28 mouse cellular contexts compared by ENCODE assay signal in the genomic region with DNA sequence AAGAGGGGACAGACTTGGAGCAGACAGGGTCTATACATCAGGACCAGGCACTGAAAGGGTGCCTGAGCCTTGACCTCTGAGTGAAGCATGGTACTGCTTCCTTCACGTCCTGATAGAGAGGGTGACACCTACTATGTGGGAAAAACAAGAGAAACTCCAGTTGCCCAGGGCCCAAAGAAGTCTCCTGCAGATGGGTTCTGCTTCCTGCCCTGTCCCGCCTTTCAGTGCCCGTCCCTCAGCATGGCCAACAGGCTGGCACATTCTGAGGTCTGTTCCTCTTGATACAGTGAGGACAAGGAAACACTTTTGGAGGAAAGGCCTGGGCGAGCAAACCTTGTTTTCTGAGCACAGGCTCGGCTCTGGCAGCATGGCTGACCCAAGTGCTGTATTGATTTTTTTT. TPM values are rescaled to one million over a fixed set of nuclear protein-coding genes. Genes with fewer than 3 reads are reported as not detected.
DNase-seq lines count a peak whose midpoint lies in the region; ATAC-seq and TF ChIP-seq lines count a peak whose summit lies in the region.
"Had no signal": no experiment of that assay in that cellular context is flagged by ENCODE, and none has a peak within 500 bp of the region (broad histone marks: within the 10 kb centered on the region; RNA-seq: fewer than 3 reads in every experiment).

No protein-coding gene starts in this region.

- no peak for TF ChIP-seq CTCF in heart, adult 2 months (IDR thresholded peaks at IDR 0.05)
- TF ChIP-seq CTCF in stomach, postnatal 0 days (IDR thresholded peaks at IDR 0.05; ENCODE audit: low read depth) = no peak

- H3K27me3 ChIP-seq in heart, adult 2 months (ENCODE audit: control insufficient read depth, insufficient read depth, low read length) = 0 out of 2 replicates have a peak, but pooled peaks cover 1% of the 10 kb centered on the region
- no peaks in the 10 kb centered on the region for H3K27me3 ChIP-seq in stomach, postnatal 0 days (ENCODE audit: control insufficient read depth, insufficient read depth, low read length)
- H3K27me3 ChIP-seq: forebrain, embryonic 15.5 days had no signal

- H3K27ac ChIP-seq in heart, adult 2 months = no peak overlapping the region
- H3K27ac ChIP-seq in macrophage = peak overlapping the region; percentile 98
- H3K27ac ChIP-seq in stomach, postnatal 0 days (replicated peaks) = no peak overlapping the region
- H3K27ac ChIP-seq: embryonic facial prominence, embryonic 10.5 days; embryonic facial prominence, embryonic 12.5 days; forebrain, embryonic 13.5 days; forebrain, embryonic 15.5 days had no signal

- no peak for TF ChIP-seq EP300 in heart, adult 2 months (IDR thresholded peaks at IDR 0.05; ENCODE audit: insufficient read depth, low read depth, low read length)
- no peak for TF ChIP-seq EP300 in stomach, postnatal 0 days (optimal IDR thresholded peaks at IDR 0.05)

- H3K4me1 ChIP-seq in heart, adult 2 months (ENCODE audit: control insufficient read depth, insufficient read depth, low read length) = no peaks in the 10 kb centered on the region
- H3K4me1 ChIP-seq in stomach, postnatal 0 days (replicated peaks; ENCODE audit: control insufficient read depth, insufficient read depth) = no peaks in the 10 kb centered on the region
- H3K4me1 ChIP-seq: embryonic facial prominence, embryonic 10.5 days; embryonic facial prominence, embryonic 12.5 days; forebrain, embryonic 13.5 days; forebrain, embryonic 15.5 days had no signal

- no peak overlapping the region for H3K4me2 ChIP-seq in stomach, postnatal 0 days (replicated peaks; ENCODE audit: low read depth)
- H3K4me2 ChIP-seq: embryonic facial prominence, embryonic 12.5 days; forebrain, embryonic 13.5 days; forebrain, embryonic 15.5 days had no signal

- no peak overlapping the region for H3K9ac ChIP-seq in heart, adult 2 months (ENCODE audit: low read depth, low read length)
- no peak overlapping the region for H3K9ac ChIP-seq in stomach, postnatal 0 days (ENCODE audit: low read length)
- H3K9ac ChIP-seq: embryonic facial prominence, embryonic 12.5 days; forebrain, embryonic 13.5 days; forebrain, embryonic 15.5 days; forebrain, postnatal 0 days had no signal

- TF ChIP-seq POLR2A in heart, adult 2 months (IDR thresholded peaks at IDR 0.05; ENCODE audit: insufficient read depth, low read depth, low read length) = no peak; the same call in 1 of the 2 replicates

- peak; percentile 95 for DNase-seq in heart, adult 11 months
- DNase-seq in heart, postnatal 14 days = no peak
- peak; percentile 21 to 22 for DNase-seq in heart, adult 2 months
- DNase-seq in heart, postnatal 36 days = no peak
- DNase-seq in thymus, postnatal 14 days = no peak
- no peak for DNase-seq in stomach, postnatal 0 days (ENCODE audit: low spot score)
- DNase-seq: adrenal gland, adult 2 months; adrenal gland, postnatal 10 days; adrenal gland, postnatal 25 days; B cell, adult 2 months; cerebellum, adult 11 months; cerebellum, adult 18-20 months; cerebellum, adult 8-10 months; cerebellum, adult 9-11 months; cerebellum, postnatal 14 days; cerebellum, postnatal 36 days; embryo, embryonic 11 days; forebrain, postnatal 0 days had no signal

- no peaks in the 10 kb centered on the region for H3K79me2 ChIP-seq in heart, adult 2 months (replicated peaks; ENCODE audit: control insufficient read depth, insufficient read depth, low read length)
- peaks cover 94% of the 10 kb centered on the region for H3K79me2 ChIP-seq in macrophage (ENCODE audit: inconsistent target)

- ATAC-seq in stomach, postnatal 0 days (ENCODE audit: low FRiP score, low TSS enrichment) = no peak
- ATAC-seq: CD4-positive, CD25-positive, alpha-beta regulatory T cell, adult 4 months; forebrain, embryonic 13.5 days; forebrain, embryonic 15.5 days; forebrain, postnatal 0 days; Patski had no signal

- no peaks in the 10 kb centered on the region for H3K36me3 ChIP-seq in heart, adult 2 months (ENCODE audit: control insufficient read depth, insufficient read depth, low read length)
- H3K36me3 ChIP-seq in macrophage (ENCODE audit: inconsistent target) = peaks cover 12% of the 10 kb centered on the region; the same call in 1 of the 2 replicates
- H3K36me3 ChIP-seq in stomach, postnatal 0 days (ENCODE audit: control insufficient read depth, insufficient read depth, low read length) = no peaks in the 10 kb centered on the region
- H3K36me3 ChIP-seq: embryonic facial prominence, embryonic 10.5 days; embryonic facial prominence, embryonic 12.5 days; forebrain, embryonic 15.5 days; G1E had no signal

- no peak overlapping the region for H3K4me3 ChIP-seq in heart, adult 2 months
- no peak overlapping the region for H3K4me3 ChIP-seq in macrophage (ENCODE audit: inconsistent target)
- H3K4me3 ChIP-seq in stomach, postnatal 0 days (ENCODE audit: low read depth, low read length) = no peak overlapping the region
- H3K4me3 ChIP-seq: embryonic facial prominence, embryonic 10.5 days; embryonic facial prominence, embryonic 12.5 days; forebrain, embryonic 13.5 days; forebrain, embryonic 15.5 days had no signal

- intact Hi-C loops in heart, postnatal 14 days (cut with DNase I) = no loop called here
- intact Hi-C loops in heart, adult 2 months (cut with DNase I) = no loop called here
- intact Hi-C loops in heart, postnatal 36 days (cut with DNase I) = no loop called here

- H3K9me3 ChIP-seq in stomach, postnatal 0 days (ENCODE audit: control insufficient read depth, low read length) = no peaks in the 10 kb centered on the region
- H3K9me3 ChIP-seq: embryonic facial prominence, embryonic 10.5 days; embryonic facial prominence, embryonic 12.5 days; forebrain, embryonic 13.5 days; forebrain, embryonic 15.5 days; G1E had no signal

- 55% methylated on average over 5 of the region's 5 CpGs for WGBS in heart, adult 2 months
- WGBS in macrophage (ENCODE audit: missing documents) = 83% methylated on average over 5 of the region's 5 CpGs
- 59% methylated on average over 5 of the region's 5 CpGs for WGBS in stomach, postnatal 0 days

RNA-seq across cellular contexts. Expression of a gene that starts 1.7 kb away (rescaled TPM):
- total RNA-seq in heart, postnatal 14 days (2021) = 10 to 100 TPM; 41.6 to 44.7 TPM
- 10 to 100 TPM; 52.8 to 54.8 TPM for total RNA-seq in heart, adult 2 months (2021)
- 70.8 and 74.0 TPM in 2 replicates for polyA plus RNA-seq in heart, adult 2 months (2012; rRNA removed)
- 10 to 100 TPM; 39.8 to 72.6 TPM for total RNA-seq in heart, postnatal 36 days (2021)
- 100 to 1,000 TPM; 113 to 414 (median 234) TPM for total RNA-seq in macrophage (2018; cell fraction: chromatin; rRNA removed)
- 1,000 to 10,000 TPM; 2,302 to 3,667 (median 3,163) TPM for total RNA-seq in macrophage (2018; cell fraction: cytosol; rRNA removed)
- 1,000 to 10,000 TPM in 23 of 26 experiments, 100 to 1,000 TPM in 3; 409 to 2,296 (median 1,392) TPM for total RNA-seq in macrophage (2018; cell fraction: nucleus; rRNA removed)
- 3,433 to 4,548 TPM (median 3,856 TPM) in 3 replicates for polyA plus RNA-seq in macrophage (2018)
- polyA plus RNA-seq in stomach, postnatal 0 days (2015; fragmentation: Nextera tagmentation; extraction: Ambion mirVana) = 79.6 and 80.6 TPM in 2 replicates
- total RNA-seq: CH12.LX had no signal
- polyA plus RNA-seq: Patski had no signal

RNA-seq across cellular contexts. Expression of a gene that starts 5.2 kb away (rescaled TPM):
- 10 to 100 TPM; 34.9 to 36.4 TPM for total RNA-seq in heart, postnatal 14 days (2021)
- 10 to 100 TPM; 39.6 to 41.5 TPM for total RNA-seq in heart, adult 2 months (2021)
- polyA plus RNA-seq in heart, adult 2 months (2012; rRNA removed) = 57.0 and 63.2 TPM in 2 replicates
- 10 to 100 TPM; 32.6 to 53.9 TPM for total RNA-seq in heart, postnatal 36 days (2021)
- 100 to 1,000 TPM in 25 of 26 experiments, 10 to 100 TPM in 1; 95.1 to 327 (median 211) TPM for total RNA-seq in macrophage (2018; cell fraction: chromatin; rRNA removed)
- 1,000 to 10,000 TPM; 1,563 to 2,828 (median 2,236) TPM for total RNA-seq in macrophage (2018; cell fraction: cytosol; rRNA removed)
- total RNA-seq in macrophage (2018; cell fraction: nucleus; rRNA removed) = 1,000 to 10,000 TPM in 15 of 26 experiments, 100 to 1,000 TPM in 11; 316 to 2,031 (median 1,090) TPM
- 1,305 to 3,254 TPM (median 2,696 TPM) in 3 replicates for polyA plus RNA-seq in macrophage (2018)
- polyA plus RNA-seq in stomach, postnatal 0 days (2015; fragmentation: Nextera tagmentation; extraction: Ambion mirVana) = 48.6 and 49.4 TPM in 2 replicates
- total RNA-seq: CH12.LX; common myeloid progenitor, adult 5-6 weeks had no signal
- polyA plus RNA-seq: Patski had no signal

RNA-seq across cellular contexts. Expression of a gene that starts 10.9 kb away (rescaled TPM):
- total RNA-seq in heart, postnatal 14 days (2021) = 10 to 100 TPM; 39.1 to 41.5 TPM
- total RNA-seq in heart, adult 2 months (2021) = 10 to 100 TPM; 49.3 to 51.0 TPM
- polyA plus RNA-seq in heart, adult 2 months (2012; rRNA removed) = 46.8 and 50.2 TPM in 2 replicates
- total RNA-seq in heart, postnatal 36 days (2021) = 10 to 100 TPM; 41.8 to 69.2 TPM
- 10 to 100 TPM in 23 of 26 experiments, 1 to 10 TPM in 3; 8.0 to 92.5 (median 31.4) TPM for total RNA-seq in macrophage (2018; cell fraction: chromatin; rRNA removed)
- 100 to 1,000 TPM; 148 to 990 (median 381) TPM for total RNA-seq in macrophage (2018; cell fraction: cytosol; rRNA removed)
- 1,000 to 10,000 TPM in 1 of 26 experiments, 100 to 1,000 TPM in 23, 10 to 100 TPM in 2; 52.4 to 1,188 (median 312) TPM for total RNA-seq in macrophage (2018; cell fraction: nucleus; rRNA removed)
- 239 to 760 TPM (median 518 TPM) in 3 replicates for polyA plus RNA-seq in macrophage (2018)
- polyA plus RNA-seq in stomach, postnatal 0 days (2015; fragmentation: Nextera tagmentation; extraction: Ambion mirVana) = 49.7 and 53.0 TPM in 2 replicates
- total RNA-seq: CH12.LX had no signal
- polyA plus RNA-seq: G1E, Patski had no signal

RNA-seq across cellular contexts. Expression of a gene that starts 51.9 kb away (rescaled TPM):
- total RNA-seq in heart, postnatal 14 days (2021) = 1 to 10 TPM in 1 of 2 experiments, under 1 TPM in 1; 0.81 to 1.1 TPM
- under 1 TPM; 0.73 to 0.77 TPM for total RNA-seq in heart, adult 2 months (2021)
- polyA plus RNA-seq in heart, adult 2 months (2012; rRNA removed) = 0.96 and 1.2 TPM in 2 replicates
- under 1 TPM; 0.16 to 0.39 TPM for total RNA-seq in heart, postnatal 36 days (2021)
- total RNA-seq in macrophage (2018; cell fraction: chromatin; rRNA removed) = 1 to 10 TPM in 1 of 26 experiments, under 1 TPM in 5, not detected in 20; 0.19 to 2.6 (median 0.41) TPM
- under 1 TPM in 22 of 26 experiments, not detected in 4; under 0.01 to 0.28 (median 0.08) TPM for total RNA-seq in macrophage (2018; cell fraction: cytosol; rRNA removed)
- under 1 TPM in 10 of 26 experiments, not detected in 16; 0.10 to 0.75 (median 0.22) TPM for total RNA-seq in macrophage (2018; cell fraction: nucleus; rRNA removed)
- polyA plus RNA-seq in macrophage (2018) = 0.07 to 0.10 TPM in 2 of 3 replicates, not detected in the other
- 2.3 and 2.5 TPM in 2 replicates for polyA plus RNA-seq in stomach, postnatal 0 days (2015; fragmentation: Nextera tagmentation; extraction: Ambion mirVana)
- polyA plus RNA-seq: CD4-positive, CD25-positive, alpha-beta regulatory T cell, adult 4 months had no signal

Comparison
In these comparisons a context has a peak if more than half of its experiments do, and no peak if none do; other contexts are left out.
1. DNase-seq: peak in heart, adult 11 months (single experiment) and heart, adult 2 months (2 of 2); none in heart, postnatal 14 days (0 of 2), heart, postnatal 36 days (0 of 2), thymus, postnatal 14 days (single experiment) and stomach, postnatal 0 days (single experiment).